Mouse (Mus musculus): ENCODE measurements around the gene Klk14. TPM values are rescaled to one million over a fixed set of nuclear protein-coding genes. Genes with fewer than 3 reads are reported as not detected.

Gene Klk14
- total RNA-seq, 4 experiments from 2014 or later: 0.27 to 0.49 (median 0.34) TPM; not detected in 1

- no peak for DNase-seq (ENCODE audit: low spot score)
Observed at GRCm38 (mm10) chr7:43713741-43714351, 23.6 kb downstream of the Klk14 start.

Other genes starting within 250 kb of the Klk14 start
- not detected for gene Cldnd2, start 249.6 kb upstream of the Klk14 start, total RNA-seq (2022)
- gene Etfb, start 246.3 kb upstream of the Klk14 start, total RNA-seq (2022): 1,000 to 10,000 TPM; 1,243 to 1,357 (median 1,292) TPM
- 1 to 10 TPM in 2 of 4 experiments, under 1 TPM in 2; 0.44 to 1.3 (median 0.94) TPM for gene Gm45233, start 246.3 kb upstream of the Klk14 start, total RNA-seq (2022)
- gene Vsig10l, start 227.3 kb upstream of the Klk14 start, total RNA-seq (2022): 1 to 10 TPM in 2 of 4 experiments, under 1 TPM in 2; 0.71 to 4.4 (median 1.6) TPM
- gene Iglon5, start 200.3 kb upstream of the Klk14 start, total RNA-seq (2022): under 1 TPM; 0.09 to 0.38 (median 0.24) TPM
- gene 4931406B18Rik, start 184.5 kb upstream of the Klk14 start, total RNA-seq (2022): not detected
- 1 to 10 TPM; 1.6 to 3.1 (median 2.7) TPM for gene Cd33, start 146.0 kb upstream of the Klk14 start, total RNA-seq (2022)
- 1 to 10 TPM in 1 of 4 experiments, under 1 TPM in 3; 0.66 to 1.1 (median 0.88) TPM for gene Zfp658, start 128.2 kb upstream of the Klk14 start, total RNA-seq (2022)
- gene Zfp719, start 110.8 kb upstream of the Klk14 start, total RNA-seq (2022): 1 to 10 TPM; 4.4 to 8.0 (median 5.6) TPM
- gene Zfp819, start 83.2 kb upstream of the Klk14 start, total RNA-seq (2022): not detected
- not detected for gene Ceacam18, start 55.7 kb upstream of the Klk14 start, total RNA-seq (2022)
- 1 to 10 TPM in 3 of 4 experiments, under 1 TPM in 1; 0.75 to 1.6 (median 1.1) TPM for gene Siglece, start 30.3 kb upstream of the Klk14 start, total RNA-seq (2022)
- 1 to 10 TPM; 2.9 to 3.4 (median 3.1) TPM for gene Ctu1, start 18.4 kb upstream of the Klk14 start, total RNA-seq (2022)
- not detected for gene Klk13, start 22.1 kb downstream of the Klk14 start, total RNA-seq (2022)
- gene Klk12, start 78.5 kb downstream of the Klk14 start, total RNA-seq (2022): not detected
- under 1 TPM in 3 of 4 experiments, not detected in 1; 0.32 to 0.79 (median 0.37) TPM for gene Klk11, start 84.2 kb downstream of the Klk14 start, total RNA-seq (2022)
- gene Klk10, start 90.6 kb downstream of the Klk14 start, total RNA-seq (2022): under 1 TPM; 0.22 to 0.57 (median 0.25) TPM
- gene Klk9, start 101.5 kb downstream of the Klk14 start, total RNA-seq (2022): not detected
- 10 to 100 TPM in 3 of 4 experiments, 1 to 10 TPM in 1; 9.4 to 12.4 (median 11.2) TPM for gene Klk8, start 107.2 kb downstream of the Klk14 start, total RNA-seq (2022)
- not detected for gene Klk7, start 120.9 kb downstream of the Klk14 start, total RNA-seq (2022)
- gene Klk6, start 134.1 kb downstream of the Klk14 start, total RNA-seq (2022): not detected
- not detected for gene Klk5, start 151.6 kb downstream of the Klk14 start, total RNA-seq (2022)
- gene Klk4, start 190.7 kb downstream of the Klk14 start, total RNA-seq (2022): not detected
- not detected for gene Klk15, start 243.3 kb downstream of the Klk14 start, total RNA-seq (2022)

Data from heart, adult 8-10 months (tissue).